Mouse (Mus musculus): ENCODE data around the gene Map1lc3b. TPM values are rescaled to one million over a fixed set of nuclear protein-coding genes. Genes with fewer than 3 reads are reported as not detected.

Map1lc3b gene
- polyA plus RNA-seq, 1 experiment from 2014 or later, result 307 TPM

DNA sequence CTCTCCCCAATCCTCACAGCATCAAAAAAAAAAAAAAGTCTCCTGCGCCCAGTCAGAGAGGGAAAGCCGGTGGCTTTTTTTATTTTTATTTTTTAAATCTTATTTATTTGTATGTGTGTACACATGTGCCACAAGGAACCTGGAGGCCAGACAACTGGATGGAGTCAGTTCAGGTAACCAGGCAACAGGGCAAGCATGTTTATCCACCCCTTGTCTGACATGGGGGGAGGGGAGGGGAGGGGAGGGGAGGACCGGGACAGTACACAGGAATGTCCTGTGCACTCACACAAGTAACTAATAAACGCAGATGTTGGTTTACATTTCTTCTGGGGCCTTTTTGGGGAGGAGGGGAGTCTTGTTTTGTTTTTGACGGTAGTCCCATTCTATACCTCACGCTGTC, 26.5 kb upstream of the Map1lc3b start:
- Histone ChIP-seq H3K27me3 (ENCODE audit: control insufficient read depth, insufficient read depth, low read length) (no peaks in the 10 kb centered on the region), H3K27ac (ENCODE audit: low read depth, low read length) (no peak overlapping the region), H3K36me3 (ENCODE audit: control insufficient read depth, insufficient read depth, low read length) (no peaks in the 10 kb centered on the region), H3K9me3 (ENCODE audit: control insufficient read depth, low read length) (no peaks in the 10 kb centered on the region), H3K4me2 (replicated peaks; ENCODE audit: low read depth, low read length) (no peak overlapping the region), H3K9ac (ENCODE audit: low read depth, low read length) (no peak overlapping the region), H3K4me1 (replicated peaks; ENCODE audit: control insufficient read depth, insufficient read depth, low read length) (no peaks in the 10 kb centered on the region; the same call in 1 of the 2 replicates), H3K4me3 (ENCODE audit: low read depth, low read length) (no peak overlapping the region)
- ATAC-seq (ENCODE audit: low FRiP score) (no peak), DNase-seq (ENCODE audit: low spot score) (no peak)
- WGBS, result 68% methylated on average over 6 of the region's 6 CpGs

DNA sequence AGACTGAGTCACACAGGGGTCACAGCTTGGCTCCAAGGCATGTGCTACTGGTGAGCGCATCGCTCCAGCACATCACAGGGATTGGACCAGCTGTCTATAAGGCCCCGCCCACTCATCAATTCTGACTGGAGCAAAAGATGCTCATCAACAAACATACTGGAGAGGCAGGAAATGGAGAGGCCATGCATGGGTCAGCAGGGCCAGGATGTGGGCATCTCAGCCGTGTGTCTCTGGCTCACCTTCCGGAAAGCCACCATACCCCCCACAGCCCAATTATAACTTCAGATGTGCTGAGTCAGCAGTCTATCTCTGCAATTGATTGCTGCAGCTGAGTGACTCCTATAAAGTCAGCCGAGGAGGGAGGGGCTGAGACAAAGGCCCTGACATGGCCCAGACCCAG, 21.8 kb upstream of the Map1lc3b start:
- H3K9me3 ChIP-seq (ENCODE audit: control insufficient read depth, low read length), result no peaks in the 10 kb centered on the region
- H3K27me3 ChIP-seq (ENCODE audit: control insufficient read depth, insufficient read depth, low read length), result no peaks in the 10 kb centered on the region
- no peak overlapping the region for H3K27ac ChIP-seq (ENCODE audit: low read depth, low read length)
- 71% methylated on average over 6 of the region's 6 CpGs for WGBS
- no peak overlapping the region for H3K9ac ChIP-seq (ENCODE audit: low read depth, low read length)
- ATAC-seq (ENCODE audit: low FRiP score), result 0 out of 2 replicates have a peak, but pooled peaks have one; percentile 26
- H3K4me1 ChIP-seq (replicated peaks; ENCODE audit: control insufficient read depth, insufficient read depth, low read length), result no peaks in the 10 kb centered on the region; the same call in 1 of the 2 replicates
- no peaks in the 10 kb centered on the region for H3K36me3 ChIP-seq (ENCODE audit: control insufficient read depth, insufficient read depth, low read length)
- peak; percentile 27 for DNase-seq (ENCODE audit: low spot score)
- H3K4me2 ChIP-seq (replicated peaks; ENCODE audit: low read depth, low read length), result no peak overlapping the region
- no peak overlapping the region for H3K4me3 ChIP-seq (ENCODE audit: low read depth, low read length)

DNA sequence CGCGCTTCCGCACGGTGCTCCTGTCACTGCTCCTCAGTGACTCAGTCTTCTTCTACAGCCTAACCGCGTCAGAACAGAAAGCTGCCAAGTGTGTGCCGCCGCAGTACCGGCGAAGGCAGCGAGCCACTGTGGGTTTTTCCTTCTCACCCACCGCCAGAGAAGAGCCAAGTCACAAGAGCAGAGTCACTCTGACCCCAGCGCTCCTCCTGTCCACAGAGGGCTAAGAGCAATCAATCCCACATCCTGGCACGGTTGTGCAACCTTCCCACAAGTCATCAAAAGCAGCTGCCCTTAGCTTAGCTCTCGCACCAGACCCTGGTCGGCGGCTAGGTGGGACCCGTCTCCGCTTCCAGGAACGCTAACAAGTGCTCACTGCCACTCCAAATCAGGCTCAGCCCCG, 19.8 kb upstream of the Map1lc3b start:
- WGBS, result 86% methylated on average over 21 of the region's 21 CpGs
- Histone ChIP-seq H3K27ac (ENCODE audit: low read depth, low read length) (no peak overlapping the region), H3K4me3 (ENCODE audit: low read depth, low read length) (no peak overlapping the region), H3K4me2 (replicated peaks; ENCODE audit: low read depth, low read length) (no peak overlapping the region), H3K9ac (ENCODE audit: low read depth, low read length) (no peak overlapping the region), H3K4me1 (replicated peaks; ENCODE audit: control insufficient read depth, insufficient read depth, low read length) (no peaks in the 10 kb centered on the region; the same call in 1 of the 2 replicates), H3K27me3 (ENCODE audit: control insufficient read depth, insufficient read depth, low read length) (no peaks in the 10 kb centered on the region), H3K36me3 (ENCODE audit: control insufficient read depth, insufficient read depth, low read length) (no peaks in the 10 kb centered on the region), H3K9me3 (ENCODE audit: control insufficient read depth, low read length) (no peaks in the 10 kb centered on the region)
- ATAC-seq (ENCODE audit: low FRiP score) (no peak), DNase-seq (ENCODE audit: low spot score) (no peak)

DNA sequence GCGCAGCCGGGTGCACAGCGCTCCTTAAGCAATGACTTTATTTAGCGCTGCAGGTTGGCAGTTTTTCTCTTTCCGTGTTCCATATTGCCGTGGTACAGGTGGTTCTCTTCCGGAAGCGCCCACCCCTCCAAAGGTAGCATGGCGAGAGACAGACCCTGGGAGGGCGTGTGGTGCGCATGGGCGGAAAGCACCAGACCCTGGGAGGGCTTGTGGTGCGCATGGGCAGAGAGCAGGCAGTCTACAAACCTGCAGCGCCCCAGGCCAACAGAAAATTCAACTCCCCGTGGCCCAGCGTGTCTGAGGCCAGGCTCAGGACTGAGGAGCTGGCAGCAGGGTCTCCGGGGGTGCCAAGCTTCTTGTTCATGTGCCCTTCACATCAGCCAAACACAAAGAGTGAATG, 19.4 kb upstream of the Map1lc3b start:
- no peak overlapping the region for H3K27ac ChIP-seq (ENCODE audit: low read depth, low read length)
- no peaks in the 10 kb centered on the region for H3K27me3 ChIP-seq (ENCODE audit: control insufficient read depth, insufficient read depth, low read length)
- H3K9ac ChIP-seq (ENCODE audit: low read depth, low read length), result no peak overlapping the region
- H3K4me1 ChIP-seq (replicated peaks; ENCODE audit: control insufficient read depth, insufficient read depth, low read length), result no peaks in the 10 kb centered on the region; the same call in 1 of the 2 replicates
- no peaks in the 10 kb centered on the region for H3K9me3 ChIP-seq (ENCODE audit: control insufficient read depth, low read length)
- no peak overlapping the region for H3K4me3 ChIP-seq (ENCODE audit: low read depth, low read length)
- no peak overlapping the region for H3K4me2 ChIP-seq (replicated peaks; ENCODE audit: low read depth, low read length)
- no peaks in the 10 kb centered on the region for H3K36me3 ChIP-seq (ENCODE audit: control insufficient read depth, insufficient read depth, low read length)
- DNase-seq (ENCODE audit: low spot score) (no peak), ATAC-seq (ENCODE audit: low FRiP score) (no peak)
- 78% methylated on average over 17 of the region's 17 CpGs for WGBS

DNA sequence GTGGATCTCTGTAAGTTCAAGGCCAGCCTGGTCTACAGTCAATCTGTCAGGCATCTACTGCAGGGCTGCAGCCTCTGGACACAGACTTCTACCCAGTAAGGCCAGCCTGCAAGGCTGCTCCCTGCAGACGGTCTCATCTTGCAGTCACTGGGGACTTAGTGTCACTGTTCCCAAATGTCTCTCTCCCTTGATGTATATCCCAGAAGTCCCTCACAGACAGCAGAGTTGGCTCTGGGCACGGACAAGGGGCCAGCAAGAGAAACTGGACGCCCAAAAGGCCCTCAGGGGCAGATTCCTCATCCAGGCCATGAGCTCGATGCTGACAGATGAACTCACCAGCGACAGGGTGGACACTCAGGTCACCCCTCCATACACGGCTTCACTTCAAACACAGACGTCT, 18.0 kb upstream of the Map1lc3b start:
- H3K9me3 ChIP-seq (ENCODE audit: control insufficient read depth, low read length), result no peaks in the 10 kb centered on the region
- H3K27me3 ChIP-seq (ENCODE audit: control insufficient read depth, insufficient read depth, low read length), result no peaks in the 10 kb centered on the region
- peaks cover 3% of the 10 kb centered on the region; the same call in 1 of the 2 replicates for H3K4me1 ChIP-seq (replicated peaks; ENCODE audit: control insufficient read depth, insufficient read depth, low read length)
- H3K27ac ChIP-seq (ENCODE audit: low read depth, low read length), result no peak overlapping the region
- no peak overlapping the region for H3K9ac ChIP-seq (ENCODE audit: low read depth, low read length)
- DNase-seq (ENCODE audit: low spot score) (no peak), ATAC-seq (ENCODE audit: low FRiP score) (no peak)
- no peak overlapping the region for H3K4me3 ChIP-seq (ENCODE audit: low read depth, low read length)
- no peaks in the 10 kb centered on the region for H3K36me3 ChIP-seq (ENCODE audit: control insufficient read depth, insufficient read depth, low read length)
- no peak overlapping the region for H3K4me2 ChIP-seq (replicated peaks; ENCODE audit: low read depth, low read length)
- 71% methylated on average over 7 of the region's 7 CpGs for WGBS

DNA sequence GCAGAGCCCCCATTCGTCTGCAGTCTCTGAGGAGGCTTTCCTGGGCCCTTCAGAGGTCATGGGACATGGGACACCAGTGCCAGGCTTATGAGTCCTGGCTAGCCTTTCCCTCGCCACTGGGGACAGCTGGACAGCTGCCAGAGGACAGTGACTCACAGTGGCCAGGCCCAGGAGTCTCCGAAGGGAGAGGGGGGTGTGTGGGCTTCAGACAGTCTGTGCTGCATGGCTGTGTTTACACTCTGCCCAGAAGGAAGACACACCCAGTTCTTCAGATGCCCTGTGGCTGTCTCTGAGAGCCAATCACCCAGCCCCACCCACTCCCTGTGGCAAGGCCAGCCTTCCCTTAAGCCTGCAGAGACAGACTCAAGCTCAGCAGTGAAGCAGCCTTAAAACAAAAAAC, 16.9 kb upstream of the Map1lc3b start:
- H3K4me1 ChIP-seq (replicated peaks; ENCODE audit: control insufficient read depth, insufficient read depth, low read length), result peaks cover 5% of the 10 kb centered on the region; the same call in 1 of the 2 replicates
- no peak overlapping the region for H3K4me2 ChIP-seq (replicated peaks; ENCODE audit: low read depth, low read length)
- 53% methylated on average over 3 of the region's 3 CpGs for WGBS
- no peak for DNase-seq (ENCODE audit: low spot score)
- no peaks in the 10 kb centered on the region for H3K9me3 ChIP-seq (ENCODE audit: control insufficient read depth, low read length)
- no peaks in the 10 kb centered on the region for H3K27me3 ChIP-seq (ENCODE audit: control insufficient read depth, insufficient read depth, low read length)
- H3K27ac ChIP-seq (ENCODE audit: low read depth, low read length), result no peak overlapping the region
- no peaks in the 10 kb centered on the region for H3K36me3 ChIP-seq (ENCODE audit: control insufficient read depth, insufficient read depth, low read length)
- no peak for ATAC-seq (ENCODE audit: low FRiP score)
- H3K9ac ChIP-seq (ENCODE audit: low read depth, low read length), result no peak overlapping the region
- H3K4me3 ChIP-seq (ENCODE audit: low read depth, low read length), result no peak overlapping the region

DNA sequence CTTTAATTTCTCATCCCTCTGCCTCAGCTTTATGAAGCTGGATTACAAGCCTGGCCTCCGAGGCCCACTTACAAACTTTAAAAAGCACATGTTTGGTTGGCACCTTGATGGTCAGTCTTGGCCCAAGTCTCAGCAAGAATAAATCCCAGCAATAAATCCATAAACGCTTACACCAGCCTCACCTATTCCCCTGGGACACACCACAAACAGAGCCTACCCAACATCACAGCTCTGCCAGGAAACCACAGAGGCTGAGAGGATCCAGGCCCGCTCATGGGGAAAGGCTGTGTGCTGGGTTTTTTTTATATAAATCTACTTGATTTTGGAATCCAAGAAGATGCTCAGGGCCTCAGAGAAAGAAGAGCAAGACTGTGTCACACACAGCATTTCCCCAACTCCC, 14.5 kb upstream of the Map1lc3b start:
- H3K9ac ChIP-seq (ENCODE audit: low read depth, low read length), result no peak overlapping the region
- no peak overlapping the region for H3K4me3 ChIP-seq (ENCODE audit: low read depth, low read length)
- peaks cover 5% of the 10 kb centered on the region; the same call in 1 of the 2 replicates for H3K4me1 ChIP-seq (replicated peaks; ENCODE audit: control insufficient read depth, insufficient read depth, low read length)
- H3K27ac ChIP-seq (ENCODE audit: low read depth, low read length), result no peak overlapping the region
- no peak for ATAC-seq (ENCODE audit: low FRiP score)
- no peaks in the 10 kb centered on the region for H3K36me3 ChIP-seq (ENCODE audit: control insufficient read depth, insufficient read depth, low read length)
- no peaks in the 10 kb centered on the region for H3K9me3 ChIP-seq (ENCODE audit: control insufficient read depth, low read length)
- 84% methylated on average over 3 of the region's 3 CpGs for WGBS
- DNase-seq (ENCODE audit: low spot score), result no peak
- H3K27me3 ChIP-seq (ENCODE audit: control insufficient read depth, insufficient read depth, low read length), result no peaks in the 10 kb centered on the region
- H3K4me2 ChIP-seq (replicated peaks; ENCODE audit: low read depth, low read length), result no peak overlapping the region

DNA sequence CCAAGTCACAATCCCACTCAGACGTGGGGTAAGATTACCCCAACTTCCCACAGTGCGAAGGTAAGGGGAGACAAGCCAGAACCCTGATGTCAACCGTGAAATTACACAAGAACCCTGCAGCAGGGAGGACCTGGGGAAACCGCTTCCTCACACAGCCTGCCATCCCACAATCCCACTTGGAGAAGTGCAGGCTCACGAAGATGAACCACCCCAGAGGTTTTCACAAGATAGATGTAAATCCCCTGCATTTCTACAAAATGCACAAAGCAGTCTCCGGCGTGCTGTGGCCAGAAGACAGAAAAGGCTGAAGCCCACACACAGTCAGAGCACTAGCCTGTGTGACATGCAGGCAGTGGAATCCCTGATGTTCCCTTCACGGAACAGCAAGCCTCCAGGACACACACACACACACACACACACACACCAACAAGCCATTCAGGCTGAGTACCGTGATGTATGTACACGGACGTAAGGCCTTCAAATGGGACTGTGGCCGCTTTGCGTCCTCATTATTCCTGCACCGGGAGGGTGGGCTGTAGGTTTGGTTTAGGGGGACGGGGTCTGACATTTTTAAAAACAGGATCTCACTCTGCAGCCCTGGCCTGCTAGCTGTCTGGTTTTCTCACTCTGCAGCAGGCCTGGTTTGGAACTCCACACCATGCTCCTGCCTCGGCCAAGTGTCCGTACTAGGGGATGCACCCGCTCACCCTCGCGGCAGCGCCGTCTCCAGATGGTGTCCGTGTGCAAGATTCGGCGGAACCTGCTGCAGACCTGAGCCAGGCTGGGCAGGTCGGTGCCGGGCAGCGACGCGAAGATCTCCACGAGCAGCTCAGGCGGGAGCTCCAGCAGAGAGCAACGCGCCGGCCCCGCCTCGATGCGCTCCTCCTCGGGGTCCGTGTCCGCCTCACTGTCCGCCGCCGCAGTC, 12.1 kb upstream of the Map1lc3b start:
- Histone ChIP-seq H3K9ac (ENCODE audit: low read depth, low read length) (peak overlapping the region; percentile 89), H3K4me3 (ENCODE audit: low read depth, low read length) (peak overlapping the region; percentile 87), H3K9me3 (ENCODE audit: control insufficient read depth, low read length) (no peaks in the 10 kb centered on the region), H3K27me3 (ENCODE audit: control insufficient read depth, insufficient read depth, low read length) (no peaks in the 10 kb centered on the region), H3K4me2 (replicated peaks; ENCODE audit: low read depth, low read length) (peak overlapping the region; percentile 79), H3K36me3 (ENCODE audit: control insufficient read depth, insufficient read depth, low read length) (no peaks in the 10 kb centered on the region), H3K4me1 (replicated peaks; ENCODE audit: control insufficient read depth, insufficient read depth, low read length) (peaks cover 5% of the 10 kb centered on the region; the same call in 1 of the 2 replicates), H3K27ac (ENCODE audit: low read depth, low read length) (peak overlapping the region; percentile 63)
- peak; percentile 67 for ATAC-seq (ENCODE audit: low FRiP score)
- WGBS, result 2% methylated on average over 43 of the region's 44 CpGs
- DNase-seq (ENCODE audit: low spot score), result peak; percentile 57
